Mouse (Mus musculus): Measurements from ENCODE around the gene Tmem209. TPM values are rescaled to one million over a fixed set of nuclear protein-coding genes. Genes with fewer than 3 reads are reported as not detected.

Gene Tmem209
- 10 to 100 TPM; 21.7 to 24.8 TPM for total RNA-seq (2021)
- long read RNA-seq, experiment 1, transcript Tmem209-204 (15 exons, 3,485 nt) = major isoform, 14 of 20 reads
- long read RNA-seq, experiment 1, partial matches to known transcripts = 3 of 20 reads
- long read RNA-seq, experiment 1, other reads (novel, unspliced or antisense) = 3 of 20 reads
- long read RNA-seq, experiment 2, transcript Tmem209-204 (15 exons, 3,485 nt) = major isoform, 8 of 16 reads
- long read RNA-seq, experiment 2, partial matches to known transcripts = 3 of 16 reads
- long read RNA-seq, experiment 2, other reads (novel, unspliced or antisense) = 4 of 16 reads

- DNase-seq (ENCODE audit: low spot score in 2 of 2) = peak; percentile 99
Measured at GRCm38 (mm10) chr6:30509265-30510239, at the start of gene Tmem209, which contains the start of gene Ssmem1. Gene Tmem209 (minus strand): TSS chr6:30509783. Gene Ssmem1 (plus strand): TSS chr6:30509849.

- no peak for DNase-seq (ENCODE audit: low spot score in 2 of 2)
Measured at GRCm38 (mm10) chr6:30556080-30556479, 46.5 kb upstream of the Tmem209 start.

DNA sequence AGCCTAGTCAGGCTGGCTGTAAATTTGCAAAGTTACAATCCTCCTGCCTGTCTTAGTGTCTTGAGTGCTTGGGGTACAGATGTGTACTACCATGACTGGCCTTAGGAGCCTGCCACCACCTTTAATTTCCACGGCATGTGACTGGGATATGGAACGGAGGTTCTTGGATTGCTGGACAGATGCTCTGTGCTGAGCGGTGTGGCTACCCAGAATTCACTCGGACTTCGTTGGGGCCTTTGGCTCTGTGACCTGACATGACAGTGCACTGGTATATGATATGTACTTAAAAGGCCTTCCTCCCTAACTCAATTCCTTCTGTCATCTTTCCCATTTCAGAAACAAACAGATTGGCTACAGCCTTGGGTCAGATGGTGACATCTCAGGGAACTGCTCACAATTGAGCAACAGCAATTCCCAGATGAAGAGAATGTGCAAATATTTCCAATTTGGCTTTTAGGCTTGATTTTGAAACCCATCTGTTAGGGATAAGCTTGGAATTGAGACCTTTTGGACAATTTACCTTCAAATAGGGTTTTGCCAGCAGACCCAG lies 45.1 kb upstream of the Tmem209 start:
- no peak for DNase-seq (ENCODE audit: low spot score in 2 of 2)

DNA sequence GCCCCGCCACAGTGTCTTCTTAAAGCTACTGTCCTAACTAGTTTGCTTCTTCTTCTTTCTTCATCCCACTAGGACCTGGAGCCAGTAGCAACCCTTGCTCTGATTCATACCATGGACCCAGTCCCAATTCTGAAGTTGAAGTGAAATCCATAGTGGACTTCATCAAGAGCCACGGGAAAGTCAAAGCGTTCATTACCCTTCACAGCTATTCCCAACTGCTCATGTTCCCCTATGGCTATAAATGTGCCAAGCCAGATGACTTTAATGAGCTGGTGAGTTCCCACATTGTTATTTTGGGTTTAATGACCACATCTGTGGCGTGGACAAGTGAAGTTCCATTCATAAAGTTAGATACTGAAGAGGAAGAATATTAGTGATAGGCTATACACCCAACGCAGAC lies 44.5 kb upstream of the Tmem209 start:
- DNase-seq (ENCODE audit: low spot score in 2 of 2) = no peak

- DNase-seq (ENCODE audit: low spot score in 2 of 2) = no peak
Measured at GRCm38 (mm10) chr6:30553381-30554010, 43.9 kb upstream of the Tmem209 start.

GRCm38 (mm10) chr6:30552628-30553027 lies 43.0 kb upstream of the Tmem209 start:
- DNase-seq (ENCODE audit: low spot score in 2 of 2) = no peak

DNA sequence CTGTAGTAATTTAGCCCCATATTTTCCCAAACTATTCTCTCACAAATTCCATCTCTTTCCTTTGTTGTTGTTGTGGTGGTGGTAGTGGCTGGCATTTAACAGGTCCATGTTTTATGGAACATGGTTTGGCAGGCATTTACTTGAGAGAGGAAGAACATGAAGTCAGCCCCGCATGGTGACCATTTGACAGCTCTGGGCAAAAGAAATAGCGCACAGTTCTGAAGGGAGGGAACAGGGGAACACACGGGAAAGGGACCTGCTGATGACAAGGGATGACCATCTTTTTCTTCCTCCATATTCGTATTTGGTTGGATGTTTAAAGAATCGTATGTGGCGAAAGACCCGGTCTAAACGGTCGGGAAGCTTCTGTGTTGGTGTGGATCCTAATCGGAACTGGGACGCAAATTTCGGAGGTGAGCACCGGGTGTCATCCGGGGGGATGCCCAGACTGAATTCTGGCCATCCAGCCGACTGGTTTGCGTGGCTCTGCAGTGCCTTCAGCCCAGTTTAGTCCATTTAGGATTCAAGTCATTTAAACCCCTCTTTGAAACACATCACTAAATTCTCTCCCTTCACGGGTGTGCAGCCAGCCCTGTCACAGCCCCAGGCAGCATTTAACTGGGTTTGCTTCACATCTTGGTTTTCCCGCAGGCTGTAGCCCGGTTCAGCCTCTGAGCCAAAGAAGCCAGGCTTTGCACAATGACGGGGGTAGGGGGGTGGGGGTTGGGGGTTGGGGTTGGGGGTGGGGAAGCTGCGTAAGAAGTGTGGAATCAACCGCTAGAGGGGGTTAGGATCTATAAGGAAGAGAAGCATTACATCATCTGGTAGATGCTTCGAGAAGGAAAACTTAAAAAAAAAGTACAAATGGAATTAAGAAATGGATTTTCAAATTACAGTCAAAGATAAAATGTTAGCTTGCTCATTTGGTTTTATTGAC lies 42.3 kb upstream of the Tmem209 start:
- no peak for DNase-seq (ENCODE audit: low spot score in 2 of 2)

GRCm38 (mm10) chr6:30551193-30551515 lies 41.6 kb upstream of the Tmem209 start:
- DNase-seq (ENCODE audit: low spot score in 2 of 2) = no peak

DNA sequence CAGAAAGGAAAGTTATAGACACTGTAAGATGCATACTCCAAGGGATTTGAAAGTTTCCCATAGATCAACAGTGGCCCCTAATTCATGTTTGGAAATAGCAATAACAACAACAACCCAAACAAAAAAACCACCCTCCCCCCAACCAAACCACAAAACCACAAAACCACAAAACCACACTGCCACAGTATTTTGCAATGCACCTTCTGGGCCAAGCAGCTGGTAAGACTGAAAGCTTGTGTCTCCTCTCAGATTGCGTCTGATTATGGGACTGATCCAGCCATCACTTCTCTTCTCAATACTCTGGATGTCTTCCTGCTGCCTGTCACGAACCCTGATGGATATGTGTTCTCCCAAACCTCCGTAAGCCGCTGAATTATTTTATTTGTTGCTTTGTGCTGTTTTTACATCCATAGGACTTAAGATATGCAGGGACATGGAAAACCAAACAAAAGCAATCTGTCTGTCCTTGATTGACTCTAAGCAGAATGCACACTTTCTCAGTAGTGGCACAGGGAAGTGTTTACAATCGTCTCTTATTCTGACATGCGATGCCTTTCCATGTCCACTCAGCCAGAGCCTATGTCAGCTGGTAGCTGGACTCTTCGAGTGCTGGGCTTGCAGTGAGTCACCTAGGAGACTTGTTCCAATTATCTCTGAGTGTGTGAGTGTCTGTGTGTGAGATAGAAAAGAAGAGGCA lies 41.1 kb upstream of the Tmem209 start:
- no peak for DNase-seq (ENCODE audit: low spot score in 2 of 2)

GRCm38 (mm10) chr6:30549231-30549761 lies 39.7 kb upstream of the Tmem209 start:
- DNase-seq (ENCODE audit: low spot score in 2 of 2) = peak in 1 of 2 experiments; percentile 42

DNA sequence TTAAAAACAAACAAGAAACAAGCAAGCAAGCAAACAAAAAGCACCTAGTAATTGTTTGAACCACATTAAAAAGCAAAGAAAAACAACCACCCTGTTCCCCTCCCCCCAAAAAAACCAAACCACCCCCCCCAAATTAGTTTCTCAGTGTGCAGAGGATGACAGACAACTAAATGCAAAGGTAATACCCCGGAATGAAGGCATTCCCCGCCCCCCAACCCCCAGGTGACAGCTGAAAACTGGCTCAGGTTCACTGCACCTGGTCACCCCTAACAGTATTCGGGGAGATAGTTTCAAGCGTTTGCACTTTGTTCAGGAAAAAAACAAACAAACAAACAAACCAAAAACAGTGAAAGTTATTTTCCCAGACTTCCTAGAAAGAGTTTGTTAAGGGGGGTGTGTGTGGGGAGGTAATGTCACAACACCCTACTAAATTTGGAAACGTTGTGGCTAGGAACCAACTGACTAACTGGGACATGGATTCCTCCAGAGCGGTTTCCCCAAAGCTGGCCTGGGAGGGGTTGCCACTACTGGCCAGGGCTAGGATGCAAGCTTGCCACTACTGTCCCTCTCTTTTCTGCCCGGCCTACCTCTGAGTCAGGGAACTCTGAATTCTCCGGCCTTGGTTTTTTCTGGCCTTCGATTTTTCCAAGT lies 38.2 kb upstream of the Tmem209 start:
- no peak for DNase-seq (ENCODE audit: low spot score in 2 of 2)

GRCm38 (mm10) chr6:30547274-30547645 lies 37.7 kb upstream of the Tmem209 start:
- no peak for DNase-seq (ENCODE audit: low spot score in 2 of 2)

GRCm38 (mm10) chr6:30546571-30547273 lies 37.1 kb upstream of the Tmem209 start:
- peak in 1 of 2 experiments; percentile 42 for DNase-seq (ENCODE audit: low spot score in 2 of 2)

DNA sequence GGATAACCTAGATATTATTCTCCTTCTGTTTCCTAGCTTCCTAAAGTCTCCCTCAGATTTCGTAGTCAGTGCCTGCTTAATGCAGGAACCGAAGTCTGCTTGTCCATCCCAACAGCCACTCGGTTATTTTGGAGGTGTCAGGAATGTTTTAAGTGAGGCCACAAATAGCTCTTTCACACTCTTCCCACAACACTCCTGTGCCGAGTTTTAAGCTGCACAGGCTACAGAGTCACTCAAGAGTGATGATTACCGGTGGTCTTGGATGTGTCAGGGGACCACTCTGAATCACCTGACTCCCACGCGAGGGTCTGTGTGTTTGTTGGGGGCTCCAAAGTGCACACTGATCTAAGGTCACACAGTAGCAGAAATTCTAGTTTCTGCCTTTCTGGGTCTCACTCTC lies 36.1 kb upstream of the Tmem209 start:
- peak in 1 of 2 experiments; percentile 43 for DNase-seq (ENCODE audit: low spot score in 2 of 2)

DNA sequence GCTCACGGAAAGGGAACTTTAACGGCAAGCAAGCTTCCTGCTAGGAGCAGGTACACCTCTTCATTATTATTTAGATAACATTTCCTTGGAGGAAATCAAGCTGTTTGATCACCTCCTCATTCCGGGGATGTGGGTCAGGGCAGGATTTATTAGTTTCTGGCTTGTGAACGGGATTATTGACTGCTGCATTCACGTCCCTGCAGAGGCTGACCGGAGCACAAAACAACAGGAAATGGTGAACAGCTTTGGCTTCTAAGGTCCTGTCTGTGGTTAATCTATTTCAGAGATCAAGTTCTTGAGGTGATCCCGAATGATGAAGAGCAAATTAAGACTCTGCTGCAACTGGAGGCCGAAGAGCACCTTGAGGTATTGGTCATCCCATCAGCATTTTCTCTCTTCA lies 34.3 kb upstream of the Tmem209 start:
- no peak for DNase-seq (ENCODE audit: low spot score in 2 of 2)

DNA sequence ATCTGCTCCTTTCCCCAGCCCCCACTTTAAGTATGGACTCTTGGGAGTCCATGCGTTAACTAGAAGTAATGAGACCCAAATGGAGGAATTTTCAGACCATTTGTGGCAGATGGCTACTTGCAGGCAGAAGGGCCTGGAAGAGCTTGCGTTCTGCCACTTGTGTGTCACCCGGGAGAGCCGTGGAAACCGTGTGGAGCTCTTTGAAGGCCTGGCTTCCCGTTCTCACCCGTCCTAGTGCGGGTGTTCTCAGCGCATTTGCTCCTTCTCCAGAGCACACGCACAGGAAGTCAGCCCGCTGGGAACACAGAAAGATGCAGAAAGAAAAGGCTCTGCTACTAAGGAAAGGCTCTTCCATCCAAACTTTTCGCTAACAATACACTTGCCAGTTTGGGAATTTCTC lies 33.5 kb upstream of the Tmem209 start:
- no peak for DNase-seq (ENCODE audit: low spot score in 2 of 2)

DNA sequence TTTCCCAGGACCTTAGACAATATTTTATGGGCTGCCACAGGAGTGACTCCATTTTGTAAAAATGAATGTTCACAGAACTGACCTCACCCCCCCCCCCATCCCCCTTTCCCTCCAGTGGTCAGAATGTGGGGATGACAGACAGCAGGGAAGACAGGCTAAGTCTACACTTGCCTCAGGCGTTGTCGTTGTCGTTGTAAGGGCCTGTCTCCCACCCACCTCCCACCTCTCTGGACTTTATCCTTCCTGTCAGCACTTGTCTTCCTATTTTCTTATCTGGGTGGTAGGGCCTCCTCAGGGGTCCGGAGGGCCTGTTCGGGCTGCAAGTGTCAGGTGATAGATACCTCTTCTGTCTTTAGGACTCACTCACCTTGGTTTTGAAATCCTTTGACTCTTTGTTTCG lies 32.7 kb upstream of the Tmem209 start:
- DNase-seq (ENCODE audit: low spot score in 2 of 2) = no peak
